34 mouse cellular contexts compared by ENCODE assay signal in genomic region chr6:98288316-98288715, GRCm38 (mm10). TPM values are rescaled to one million over a fixed set of nuclear protein-coding genes. Genes with fewer than 3 reads are reported as not detected.
DNase-seq lines count a peak whose midpoint lies in the region; ATAC-seq and TF ChIP-seq lines count a peak whose summit lies in the region.
"Had no signal": no experiment of that assay in that cellular context is flagged by ENCODE, and none has a peak within 500 bp of the region (broad histone marks: within the 10 kb centered on the region; RNA-seq: fewer than 3 reads in every experiment).

No protein-coding gene starts in this region.

- DNase-seq in forebrain, embryonic 14.5 days (ENCODE audit: low spot score): peak; percentile 30
- DNase-seq in forebrain, embryonic 11.5 days (ENCODE audit: low spot score): no peak
- no peak for DNase-seq in left cerebral cortex, adult 2 months (ENCODE audit: extremely low spot score in 1 of 2, low spot score in 2 of 2)
- DNase-seq in left cerebral cortex, postnatal 4 days: no peak
- peak; percentile 30 for DNase-seq in right cerebral cortex, adult 18-20 months
- DNase-seq in right cerebral cortex, postnatal 4 days: no peak
- no peak for DNase-seq in layer of hippocampus, adult 9-10 months (ENCODE audit: low spot score)
- DNase-seq: adrenal gland, postnatal 10 days; cerebellum, adult 11-12 months; cerebellum, adult 9-11 months; forebrain, postnatal 0 days; gastrocnemius, postnatal 10 days; heart, postnatal 10 days; kidney, adult 11 months; kidney, postnatal 25 days; liver, postnatal 0 days; lung, postnatal 36 days; thymus, postnatal 4 days had no signal

- no peaks in the 10 kb centered on the region for H3K9me3 ChIP-seq in forebrain, embryonic 14.5 days (replicated peaks; ENCODE audit: control insufficient read depth, low read length)
- H3K9me3 ChIP-seq in forebrain, embryonic 11.5 days (ENCODE audit: control insufficient read depth, low read length): no peaks in the 10 kb centered on the region
- H3K9me3 ChIP-seq: heart, embryonic 13.5 days; hindbrain, embryonic 10.5 days; hindbrain, embryonic 15.5 days; kidney, embryonic 15.5 days; liver, embryonic 12.5 days; midbrain, embryonic 12.5 days; neural tube, embryonic 13.5 days had no signal

- no peak overlapping the region for H3K27ac ChIP-seq in forebrain, embryonic 14.5 days (ENCODE audit: low read depth, low read length)
- H3K27ac ChIP-seq in forebrain, embryonic 11.5 days (ENCODE audit: low read depth, low read length): no peak overlapping the region
- H3K27ac ChIP-seq in left cerebral cortex, adult 2 months: peak overlapping the region; percentile 85
- H3K27ac ChIP-seq: heart, embryonic 13.5 days; hindbrain, embryonic 10.5 days; hindbrain, embryonic 15.5 days; kidney, embryonic 15.5 days; layer of hippocampus, adult 2 months; liver, embryonic 12.5 days; midbrain, embryonic 12.5 days; neural tube, embryonic 13.5 days had no signal

- TF ChIP-seq CTCF in left cerebral cortex, adult 2 months (IDR thresholded peaks at IDR 0.05): no peak

- no peak for ATAC-seq in forebrain, embryonic 14.5 days
- ATAC-seq in forebrain, embryonic 11.5 days (replicated peaks; ENCODE audit: low FRiP score): no peak
- ATAC-seq: forebrain, postnatal 0 days; inflammation-experienced regulatory T-cells, adult 6 months; liver, embryonic 12.5 days; liver, postnatal 0 days had no signal

- no peaks in the 10 kb centered on the region for H3K27me3 ChIP-seq in forebrain, embryonic 14.5 days (replicated peaks; ENCODE audit: control insufficient read depth, insufficient read depth, low read length)
- H3K27me3 ChIP-seq in forebrain, embryonic 11.5 days (ENCODE audit: control insufficient read depth, insufficient read depth, low read length): no peaks in the 10 kb centered on the region
- H3K27me3 ChIP-seq: heart, embryonic 13.5 days; hindbrain, embryonic 15.5 days; kidney, embryonic 15.5 days; liver, embryonic 12.5 days; midbrain, embryonic 12.5 days; neural tube, embryonic 13.5 days had no signal

- no peak overlapping the region for H3K9ac ChIP-seq in forebrain, embryonic 14.5 days (ENCODE audit: low read length)
- no peak overlapping the region for H3K9ac ChIP-seq in forebrain, embryonic 11.5 days (ENCODE audit: low read length)
- H3K9ac ChIP-seq: forebrain, postnatal 0 days; heart, embryonic 13.5 days; hindbrain, embryonic 15.5 days; kidney, embryonic 15.5 days; liver, embryonic 12.5 days; liver, postnatal 0 days; midbrain, embryonic 12.5 days; neural tube, embryonic 13.5 days had no signal

- H3K4me1 ChIP-seq in forebrain, embryonic 14.5 days (ENCODE audit: control insufficient read depth, insufficient read depth, low read length): no peaks in the 10 kb centered on the region
- H3K4me1 ChIP-seq in forebrain, embryonic 11.5 days (replicated peaks; ENCODE audit: control insufficient read depth, insufficient read depth, low read length): no peaks in the 10 kb centered on the region
- H3K4me1 ChIP-seq: heart, embryonic 13.5 days; hindbrain, embryonic 10.5 days; kidney, embryonic 15.5 days; liver, embryonic 12.5 days had no signal

- intact Hi-C loops in left cerebral cortex, adult 2 months (cut with DNase I): loop anchor here (2.0 to 10.0 kb wide), 4 partner anchors 46 to 1314 kb away; no protein-coding TSS in a partner anchor
- intact Hi-C loops in left cerebral cortex, postnatal 4 days (cut with DNase I): no loop called here

- no peak overlapping the region for H3K4me3 ChIP-seq in forebrain, embryonic 14.5 days (ENCODE audit: low read depth, low read length)
- H3K4me3 ChIP-seq in forebrain, embryonic 11.5 days (ENCODE audit: low read depth, low read length): no peak overlapping the region
- H3K4me3 ChIP-seq in left cerebral cortex, adult 2 months: no peak overlapping the region
- H3K4me3 ChIP-seq: erythroblast, embryonic 14.5 days; heart, embryonic 13.5 days; hindbrain, embryonic 10.5 days; hindbrain, embryonic 15.5 days; kidney, embryonic 15.5 days; layer of hippocampus, adult 2 months; liver, embryonic 12.5 days; midbrain, embryonic 12.5 days; neural tube, embryonic 13.5 days had no signal

- WGBS in forebrain, embryonic 14.5 days: 35% methylated on average over 3 of the region's 3 CpGs
- WGBS in forebrain, embryonic 11.5 days: 53% methylated on average over 3 of the region's 3 CpGs

- H3K36me3 ChIP-seq in forebrain, embryonic 14.5 days (ENCODE audit: control insufficient read depth, insufficient read depth, low read length): no peaks in the 10 kb centered on the region
- no peaks in the 10 kb centered on the region for H3K36me3 ChIP-seq in forebrain, embryonic 11.5 days (ENCODE audit: control insufficient read depth, insufficient read depth, low read length)
- H3K36me3 ChIP-seq: G1E; heart, embryonic 13.5 days; hindbrain, embryonic 10.5 days; hindbrain, embryonic 15.5 days; kidney, embryonic 15.5 days; liver, embryonic 12.5 days; midbrain, embryonic 12.5 days; neural tube, embryonic 13.5 days had no signal

- no peak overlapping the region for H3K4me2 ChIP-seq in forebrain, embryonic 14.5 days (ENCODE audit: low read length)
- H3K4me2 ChIP-seq in forebrain, embryonic 11.5 days (ENCODE audit: low read depth, low read length, severe bottlenecking): no peak overlapping the region
- H3K4me2 ChIP-seq: heart, embryonic 13.5 days; hindbrain, embryonic 15.5 days; kidney, embryonic 15.5 days; liver, embryonic 12.5 days; midbrain, embryonic 12.5 days; neural tube, embryonic 13.5 days had no signal

RNA-seq across cellular contexts. Expression of gene Gm765, which starts 54.2 kb away (rescaled TPM):
- polyA plus RNA-seq in forebrain, embryonic 14.5 days (2014; fragmentation: Nextera tagmentation; extraction: Ambion mirVana): not detected in 2 replicates
- polyA plus RNA-seq in forebrain, embryonic 11.5 days (2014; fragmentation: Nextera tagmentation; extraction: Ambion mirVana): not detected in 2 replicates
- 1 to 10 TPM; 5.0 to 6.4 TPM for total RNA-seq in left cerebral cortex, adult 2 months (2021)
- total RNA-seq in left cerebral cortex, postnatal 4 days (2021): under 1 TPM in 1 of 2 experiments, not detected in 1; 0.12 TPM
- total RNA-seq: adrenal gland, postnatal 10 days; forebrain, postnatal 0 days; heart, postnatal 10 days; layer of hippocampus, adult 2 months; layer of hippocampus, postnatal 25 days; megakaryocyte, adult 5-6 weeks had no signal
- polyA plus RNA-seq: erythroblast, embryonic 14.5 days; G1E; gonadal fat pad, adult 2 months; heart, embryonic 13.5 days; hindbrain, embryonic 10.5 days; kidney, embryonic 15.5 days; liver, embryonic 12.5 days; lung, embryonic 16.5 days; thymus, postnatal 0 days had no signal

Comparison
In these comparisons a context has a peak if more than half of its experiments do, and no peak if none do; other contexts are left out.
1. DNase-seq: peak in forebrain, embryonic 14.5 days (single experiment) and right cerebral cortex, adult 18-20 months (single experiment); none in forebrain, embryonic 11.5 days (single experiment), left cerebral cortex, adult 2 months (0 of 2), left cerebral cortex, postnatal 4 days (single experiment), right cerebral cortex, postnatal 4 days (single experiment) and layer of hippocampus, adult 9-10 months (single experiment).
2. RNA of gene Gm765, which starts 54.2 kb away (total RNA-seq): 5.0 to 6.4 TPM in left cerebral cortex, adult 2 months; 0.12 TPM in left cerebral cortex, postnatal 4 days; every median in the first group is over 4 times any median in the second.